Mouse (Mus musculus) monocyte, adult 2 months (primary cell): ENCODE data around the gene 3110082I17Rik.

ENCODE experiments used
- DNase-seq, 2 experiments: peaks; one replicate each; pipeline ENCODE4 v3.0.0; 2022; ENCODE audit warnings: low spot score in 2 of 2, low read depth in 1 of 2

The 3110082I17Rik gene

DNA sequence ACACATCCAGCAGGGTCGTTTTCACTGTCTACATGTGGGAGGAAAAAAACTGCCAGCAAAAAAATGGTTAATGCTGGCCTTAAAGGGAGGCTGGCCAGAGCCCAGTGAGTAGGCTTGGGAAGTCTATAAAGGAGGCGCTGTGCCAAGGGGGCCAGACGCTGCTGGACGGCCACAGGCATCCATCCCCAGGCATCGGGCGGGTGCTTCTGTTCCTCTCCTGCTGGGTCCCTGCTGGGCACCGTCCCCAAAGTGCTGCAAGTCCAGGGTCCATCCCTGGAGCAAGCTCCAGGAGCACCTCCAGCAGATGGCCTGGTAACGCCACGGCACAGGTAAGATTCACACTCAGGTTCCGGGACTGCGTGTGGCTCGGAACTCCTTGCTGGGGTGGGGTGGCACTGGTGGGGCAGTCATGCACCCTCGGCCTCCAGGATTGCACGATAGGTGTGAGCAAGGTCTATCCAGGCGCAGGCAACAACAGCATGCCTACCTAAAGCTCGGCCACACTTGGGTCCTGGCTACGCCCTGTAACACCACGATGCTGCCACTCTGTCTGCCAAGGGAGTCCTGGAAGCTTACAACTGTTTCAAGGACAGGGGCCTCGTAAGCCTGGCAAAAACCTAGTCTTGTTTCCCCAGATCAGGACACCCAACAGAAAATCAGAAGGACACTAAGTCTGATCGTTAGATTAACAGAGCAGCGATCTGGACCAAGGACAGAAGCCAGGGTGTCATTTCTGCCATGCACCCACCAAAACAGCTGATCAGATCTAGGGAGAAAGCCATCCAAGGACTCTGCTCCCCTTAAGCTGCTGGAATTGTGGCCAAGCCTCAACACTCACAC is 37.1 kb downstream of the 3110082I17Rik start, which contains the start of gene Gper1:
TSS of gene Gper1 (plus strand) at position 126 of the 840 bp plus-strand sequence.
- DNase-seq = no peak

DNA sequence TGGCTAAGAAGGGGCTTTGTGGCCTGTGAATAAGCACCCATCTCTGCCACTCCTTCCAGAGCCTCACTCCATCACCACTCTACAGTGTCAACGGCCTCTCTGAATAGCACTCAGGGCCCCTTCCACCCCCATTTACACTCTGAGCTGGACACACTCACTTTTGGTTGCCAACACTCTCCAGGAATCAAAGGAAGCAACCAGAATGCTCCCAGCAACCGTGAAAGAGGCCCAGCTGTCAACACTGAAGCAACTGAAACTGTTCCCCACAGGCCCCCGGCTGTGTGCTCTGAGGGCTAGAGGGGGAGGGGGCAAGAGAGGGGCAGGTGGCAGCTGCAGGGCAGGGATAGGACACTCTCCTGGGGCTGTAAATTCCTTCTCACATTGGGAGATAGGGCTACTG is 41.7 kb downstream of the 3110082I17Rik start:
- DNase-seq = no peak

DNA sequence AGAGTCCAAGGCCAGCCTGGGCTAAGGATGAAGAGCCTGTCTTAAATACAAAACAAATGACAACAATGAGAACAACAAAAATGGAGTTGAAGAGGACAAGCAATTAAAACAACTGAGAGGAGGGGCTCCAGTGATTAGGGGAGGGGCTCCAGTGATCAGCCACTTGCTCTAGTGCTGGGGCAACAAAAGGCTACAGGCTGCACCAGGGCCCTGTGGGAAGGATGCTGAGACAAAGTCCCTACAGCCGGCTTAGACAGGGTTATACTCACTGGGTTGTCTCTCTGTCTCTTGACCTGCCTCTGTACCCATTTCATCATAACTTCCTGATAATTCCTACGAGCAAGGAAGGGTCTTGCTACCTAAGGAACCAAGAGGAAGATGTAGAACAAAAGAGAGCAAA is 42.2 kb downstream of the 3110082I17Rik start:
- DNase-seq = no peak

DNA sequence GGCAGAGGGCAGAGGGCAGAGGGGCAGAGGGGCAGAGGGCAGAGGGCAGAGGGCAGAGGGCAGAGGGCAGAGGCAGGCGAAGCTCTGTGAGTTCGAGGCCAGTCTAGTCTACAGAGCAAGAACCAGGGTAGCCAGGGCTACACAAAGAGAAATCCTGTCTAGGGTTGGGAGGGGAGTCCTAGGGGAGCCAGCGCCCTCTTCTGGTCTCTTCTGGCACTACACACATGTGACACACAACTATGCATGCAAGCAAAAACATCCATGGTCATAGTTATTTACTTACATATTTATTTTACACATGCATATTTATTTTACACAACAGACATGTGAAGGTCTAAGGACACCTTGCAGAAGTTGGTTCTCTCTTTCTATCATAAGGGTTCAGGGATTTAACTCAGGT is 42.8 kb downstream of the 3110082I17Rik start:
- no peak for DNase-seq

DNA sequence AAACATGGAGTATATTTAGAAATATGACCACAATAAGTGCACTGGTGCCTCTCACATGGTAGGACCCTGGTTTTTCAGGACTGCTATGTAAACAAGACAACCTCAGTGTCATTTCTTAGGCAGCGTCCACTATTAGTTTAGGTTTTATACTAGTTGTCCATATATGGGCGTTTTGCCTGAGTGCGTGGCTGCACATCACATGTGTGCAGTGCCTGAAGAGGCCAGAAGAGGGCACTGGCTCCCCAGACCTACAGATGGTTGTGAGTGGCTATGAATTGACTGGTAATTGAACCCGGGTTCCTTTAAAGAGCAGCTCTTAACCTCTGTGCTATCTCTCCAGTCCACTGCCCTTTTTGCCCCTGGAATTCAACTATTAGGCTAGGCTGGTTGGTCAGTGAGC is 43.4 kb downstream of the 3110082I17Rik start:
- peak in 1 of 2 experiments; percentile 6 for DNase-seq

DNA sequence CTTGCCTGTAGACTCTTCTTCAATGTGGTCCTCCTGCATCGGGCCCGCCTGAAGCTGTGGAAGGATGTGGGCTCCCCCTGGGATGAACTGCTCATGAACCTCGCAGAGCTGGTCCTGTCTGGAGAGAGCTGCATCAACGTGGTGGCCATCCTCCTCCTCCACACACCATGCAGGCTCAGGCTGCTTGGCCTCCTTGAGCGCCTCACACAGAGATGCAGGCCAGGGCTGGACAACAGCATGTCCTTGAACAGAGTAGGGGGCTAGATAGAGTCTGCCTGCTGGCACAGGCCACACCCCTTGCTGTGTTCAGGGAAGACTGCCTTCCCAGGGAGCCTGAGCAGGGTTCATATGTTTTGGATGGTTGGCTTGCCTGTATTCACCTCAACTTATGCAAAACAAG is 45.3 kb downstream of the 3110082I17Rik start:
- DNase-seq = no peak

DNA sequence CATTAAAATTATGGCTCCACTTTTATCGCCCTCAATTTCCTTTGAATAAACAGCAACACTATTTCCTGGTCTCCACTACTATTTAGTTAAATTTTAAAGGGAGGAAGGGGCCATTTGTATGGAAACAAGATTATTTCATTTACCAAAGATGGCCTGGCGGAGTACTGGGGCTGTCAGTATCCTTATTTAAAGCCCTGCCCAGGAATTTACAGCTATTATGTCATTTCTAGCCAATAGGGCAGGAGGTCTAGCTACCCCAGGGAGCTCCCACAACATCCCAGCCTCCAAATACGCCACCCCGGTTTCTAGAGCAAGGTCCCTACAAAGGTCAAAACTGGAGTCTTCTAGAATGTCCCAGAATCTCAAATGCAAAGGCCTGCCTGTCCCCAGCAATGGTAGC is 46.8 kb downstream of the 3110082I17Rik start:
- DNase-seq = no peak

DNA sequence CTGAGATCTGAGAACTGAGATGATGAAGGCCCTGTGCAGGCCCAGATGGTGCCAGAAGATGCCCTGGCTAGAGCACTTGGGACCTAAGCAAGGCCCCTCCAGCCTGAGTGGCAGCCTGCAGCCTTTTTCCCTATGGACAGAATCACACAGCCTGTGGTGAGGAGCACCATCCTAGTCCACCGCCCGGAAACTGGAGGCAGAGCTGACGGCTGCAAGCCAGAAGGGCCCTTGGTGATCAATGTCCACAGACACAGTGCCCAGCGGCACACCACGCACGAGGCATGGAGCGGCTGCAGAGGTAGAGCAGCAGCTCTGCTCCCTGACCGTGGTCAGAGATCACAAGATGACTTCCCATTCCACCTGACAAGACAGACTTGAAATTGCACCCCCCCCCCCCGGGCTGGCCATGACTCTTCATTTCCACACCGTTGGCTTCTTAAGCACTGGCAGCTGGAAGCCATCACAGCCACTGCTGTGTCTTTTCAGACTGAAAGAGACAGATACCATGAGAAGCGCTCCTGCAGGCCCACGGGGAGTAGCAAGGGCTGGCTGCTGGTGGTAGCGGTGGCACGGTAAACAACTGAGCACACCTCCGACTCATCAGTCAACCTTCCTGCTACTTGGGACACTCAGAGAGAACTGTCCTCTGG is 48.5 kb downstream of the 3110082I17Rik start:
- no peak for DNase-seq

DNA sequence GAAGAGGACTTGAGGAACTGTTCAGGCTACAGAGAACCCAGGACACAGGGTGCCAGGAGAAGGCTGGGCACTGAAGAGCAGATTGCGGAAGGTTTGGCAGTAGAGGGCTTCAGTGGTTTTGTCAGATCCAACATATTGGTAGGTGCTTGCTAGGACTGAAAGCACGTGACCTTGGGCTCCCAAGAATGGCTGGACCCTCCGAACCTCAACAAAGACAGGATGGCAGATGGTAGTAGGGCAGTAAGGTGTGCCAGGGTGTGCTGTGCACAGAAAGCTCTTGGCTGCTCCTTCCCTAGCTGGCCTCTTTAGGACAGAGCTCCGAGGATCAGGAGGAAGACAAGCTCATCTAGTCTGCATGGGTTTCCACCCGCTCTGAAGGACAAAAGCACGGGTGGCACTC is 49.2 kb downstream of the 3110082I17Rik start:
- DNase-seq = no peak

DNA sequence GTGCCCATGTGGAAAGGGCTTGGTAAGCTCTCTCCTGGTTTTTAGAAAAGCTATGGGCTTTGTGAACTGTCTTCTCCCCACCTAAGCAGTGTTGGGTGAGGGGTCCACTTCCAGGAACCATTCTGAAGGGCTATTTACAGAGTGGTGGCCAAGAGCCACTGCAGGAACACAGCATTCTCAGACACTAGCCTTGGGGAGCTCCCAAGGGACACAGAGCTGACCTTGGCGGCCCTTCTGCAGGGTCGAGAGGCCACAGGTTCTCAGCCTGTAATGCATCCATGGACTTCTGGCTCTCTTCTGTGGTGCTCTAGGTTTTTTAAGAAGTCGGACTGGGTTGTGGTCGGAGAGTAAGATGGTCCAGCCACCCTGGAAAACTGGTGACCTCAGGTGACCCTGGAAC is 50.3 kb downstream of the 3110082I17Rik start:
- no peak for DNase-seq

DNA sequence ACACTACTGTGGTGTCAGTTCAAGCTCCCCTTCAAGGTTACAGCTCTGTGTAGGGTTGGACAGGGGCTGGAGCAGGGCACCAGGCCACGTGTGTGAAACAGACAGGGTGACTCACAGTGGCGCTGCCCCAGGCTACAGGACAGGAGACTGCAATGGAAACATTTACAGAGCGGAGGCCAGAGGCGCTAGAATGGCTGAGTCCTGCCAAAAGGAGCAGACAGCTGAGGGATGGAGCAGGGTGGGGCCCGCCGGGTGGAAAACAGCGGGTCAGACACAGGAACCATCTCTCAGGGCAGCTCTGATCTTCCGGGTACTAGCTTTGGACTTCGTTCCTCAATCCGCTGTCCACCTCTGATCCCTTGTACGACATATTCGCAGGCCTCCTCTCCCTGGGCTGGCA is 50.9 kb downstream of the 3110082I17Rik start:
- DNase-seq = peak in 1 of 2 experiments; percentile 45

DNA sequence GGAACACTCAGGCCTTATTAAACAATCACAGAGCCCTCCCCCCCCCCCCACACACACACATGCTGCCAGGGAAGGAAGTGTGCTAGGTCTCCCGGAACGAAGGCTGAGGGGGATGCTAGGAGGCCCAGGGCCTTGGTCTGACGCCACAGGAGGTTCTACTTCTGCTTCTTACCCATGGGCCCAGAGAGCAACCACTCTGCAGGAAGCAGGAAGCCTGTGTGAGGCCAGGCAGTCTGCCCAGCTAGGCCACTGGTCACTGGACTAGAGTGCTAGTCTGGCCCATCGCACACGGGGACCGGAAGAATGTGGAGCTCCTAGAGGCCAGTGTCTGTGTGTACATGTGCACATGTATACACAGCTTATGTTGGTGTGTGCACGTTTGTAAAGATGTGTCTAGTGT is 51.8 kb downstream of the 3110082I17Rik start:
- DNase-seq = peak in 1 of 2 experiments; percentile 59

DNA sequence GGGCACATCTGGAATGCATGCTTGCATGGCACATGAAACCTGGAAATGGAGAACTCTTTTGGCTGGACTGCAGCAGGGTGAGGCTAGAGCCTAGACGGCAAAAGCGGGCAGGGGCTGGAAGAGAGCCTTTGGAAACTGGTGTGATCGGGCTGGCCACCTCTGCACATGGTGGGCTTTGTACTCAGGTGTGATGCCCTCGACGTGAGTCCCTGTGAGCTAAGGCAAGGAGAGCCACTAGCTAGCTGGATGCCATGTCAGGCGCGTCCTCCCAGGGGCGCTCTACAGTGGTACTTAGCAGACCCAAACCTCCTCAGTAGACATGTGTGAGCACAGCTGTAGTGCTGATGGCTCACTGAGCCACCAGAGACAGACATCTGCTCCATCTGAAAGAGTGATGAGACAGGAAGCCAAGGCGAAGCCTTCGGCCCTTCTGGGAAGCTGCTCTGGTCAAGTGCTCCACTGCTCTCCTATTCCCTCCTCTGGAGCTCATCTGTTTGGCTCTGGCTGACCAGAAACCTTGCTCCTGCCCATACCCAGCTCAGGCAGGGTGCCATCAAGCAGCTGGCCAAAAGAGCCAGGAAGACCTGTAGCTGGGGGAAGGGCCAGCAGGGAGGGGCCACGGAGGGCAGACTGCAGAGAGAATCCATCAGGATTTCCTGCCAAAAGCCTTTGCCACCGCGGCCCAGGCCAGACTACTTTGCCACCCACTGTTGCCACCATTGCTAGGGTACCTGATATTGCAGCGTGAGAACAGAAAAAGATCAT is 53.0 kb downstream of the 3110082I17Rik start:
- DNase-seq = no peak

DNA sequence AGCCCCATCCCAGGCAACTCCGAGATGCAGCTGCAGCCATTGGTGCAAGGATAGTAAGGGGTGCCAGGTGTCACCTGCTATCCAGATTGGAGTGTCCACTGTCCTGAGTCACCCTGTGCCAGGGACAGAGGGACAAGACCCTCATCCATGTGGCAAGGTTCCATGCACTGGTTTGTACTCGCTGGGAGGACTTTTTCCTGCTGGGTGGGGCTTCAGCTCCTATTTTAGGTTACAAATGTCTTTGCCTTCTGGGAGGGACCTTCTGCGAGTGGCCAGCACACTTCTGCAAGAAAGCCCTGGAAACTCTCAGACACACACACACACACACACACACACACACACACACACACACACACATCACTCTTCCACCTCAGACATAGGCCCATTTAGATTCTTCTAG is 54.4 kb downstream of the 3110082I17Rik start:
- DNase-seq = peak in 1 of 2 experiments; percentile 43

DNA sequence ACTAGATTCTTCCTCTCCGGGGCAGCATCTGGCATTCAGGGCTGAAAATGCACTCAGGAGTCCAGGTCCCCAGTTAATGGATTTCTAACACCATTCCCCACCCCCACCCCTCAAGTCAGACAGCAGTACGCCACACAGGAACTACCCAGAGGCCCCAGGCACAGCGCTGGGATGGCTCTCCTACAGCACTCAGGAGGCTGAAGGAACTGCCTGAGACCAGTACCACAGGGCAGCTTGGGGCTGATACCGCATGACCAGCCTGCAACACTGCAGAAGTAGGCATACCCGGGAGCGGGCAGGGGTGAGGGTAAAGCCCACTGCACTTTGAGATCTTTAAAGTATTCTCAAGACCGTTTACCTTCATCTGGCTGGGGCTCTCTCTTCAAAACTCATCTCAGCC is 54.8 kb downstream of the 3110082I17Rik start:
- DNase-seq = no peak

DNA sequence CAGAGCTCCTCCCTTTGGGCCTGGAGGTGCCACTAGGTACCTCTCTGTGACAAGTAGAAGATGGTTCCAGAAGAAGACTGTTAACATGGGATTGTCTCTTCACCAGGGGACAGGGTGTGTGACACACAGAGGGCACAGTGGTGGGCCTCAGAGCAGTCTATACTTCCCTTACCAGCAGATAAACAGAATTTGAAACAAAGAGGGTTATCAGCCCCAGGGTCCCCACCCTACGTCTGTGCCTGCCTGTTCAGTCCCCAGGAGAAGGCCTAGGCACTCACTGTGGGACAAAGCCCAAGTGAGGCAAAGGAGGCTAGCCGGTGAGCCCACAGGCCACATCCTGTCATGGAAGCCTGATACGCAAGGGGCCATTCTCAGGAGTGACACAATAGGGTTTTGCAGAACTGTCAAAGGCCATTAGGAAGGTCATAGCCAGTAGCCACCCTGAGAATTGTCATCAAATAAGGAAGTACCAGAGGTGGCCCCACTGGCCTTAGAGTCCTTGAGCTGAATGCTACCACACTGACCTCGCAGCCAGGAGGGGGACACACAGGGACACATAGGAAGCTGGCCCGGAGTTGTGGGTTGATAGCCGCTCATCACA is 55.4 kb downstream of the 3110082I17Rik start, which contains the start of gene C130050O18Rik:
TSS of gene C130050O18Rik (plus strand) at position 480 of the 601 bp plus-strand sequence.
- DNase-seq = peak; percentile 52 to 74

DNA sequence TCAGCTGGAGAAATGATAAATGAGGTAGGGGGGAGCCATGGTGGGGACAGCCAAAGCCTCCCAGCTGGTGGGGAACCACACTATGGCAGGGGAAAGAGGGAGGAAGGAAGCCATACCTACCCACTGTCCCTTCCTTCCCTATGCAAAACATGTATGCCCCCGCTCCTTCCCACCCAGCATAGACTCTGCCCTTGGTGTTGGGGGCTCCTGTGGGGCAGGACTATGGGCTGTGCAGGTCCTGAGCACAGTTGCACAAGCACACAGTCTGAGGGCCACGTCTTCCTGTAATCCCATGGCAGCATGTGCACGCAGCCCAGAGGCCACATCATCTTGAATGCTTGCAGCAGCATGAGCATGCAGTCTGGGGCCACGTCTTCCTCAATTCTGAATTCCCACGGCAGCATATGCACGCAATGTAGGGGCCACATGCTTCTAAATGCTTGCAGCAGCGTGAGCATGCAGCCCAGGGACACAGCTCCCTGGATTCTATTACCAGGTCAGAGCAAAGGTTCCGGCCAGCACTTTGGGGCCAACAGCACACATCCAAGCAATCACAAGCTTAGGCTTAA is 56.6 kb downstream of the 3110082I17Rik start:
- DNase-seq = peak in 1 of 2 experiments; percentile 53

DNA sequence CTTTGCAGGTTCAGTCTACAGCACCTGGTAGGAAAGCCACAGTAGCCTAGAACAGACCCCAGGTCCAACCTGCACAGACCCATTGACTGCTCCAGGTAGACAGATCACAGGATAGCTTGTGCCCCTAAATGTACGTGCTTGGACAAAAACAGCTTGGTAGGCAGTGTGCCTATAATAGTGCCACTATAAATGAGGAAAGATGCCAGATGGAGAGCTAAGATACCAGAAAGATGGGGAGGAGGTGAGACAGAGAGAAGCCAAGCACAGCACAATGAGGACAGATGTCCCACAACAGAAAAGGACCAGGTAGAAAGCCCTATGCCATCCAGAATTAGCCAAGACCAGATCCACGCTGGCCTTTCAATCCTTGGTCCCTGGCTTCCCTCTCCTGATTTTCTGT is 58.2 kb downstream of the 3110082I17Rik start:
- no peak for DNase-seq

DNA sequence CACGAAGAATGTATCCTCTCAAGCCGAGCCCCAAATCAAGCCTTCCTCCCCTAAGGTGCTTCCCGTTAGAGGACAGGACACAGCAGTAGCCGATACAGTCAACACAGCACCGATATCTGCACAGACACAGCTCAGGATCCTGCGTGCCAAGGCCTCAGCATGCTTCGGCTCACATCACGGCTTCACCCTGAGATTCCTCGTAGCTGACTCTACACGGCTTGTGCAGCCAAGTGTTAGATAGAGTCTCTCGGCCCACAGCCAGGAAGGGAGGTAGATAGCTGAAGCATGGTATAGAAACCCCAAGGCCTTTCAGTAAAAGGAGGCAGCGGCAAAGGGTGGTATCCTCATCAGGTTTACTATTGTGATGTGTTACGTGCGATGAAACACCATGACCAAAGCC is 60.3 kb downstream of the 3110082I17Rik start:
- no peak for DNase-seq

DNA sequence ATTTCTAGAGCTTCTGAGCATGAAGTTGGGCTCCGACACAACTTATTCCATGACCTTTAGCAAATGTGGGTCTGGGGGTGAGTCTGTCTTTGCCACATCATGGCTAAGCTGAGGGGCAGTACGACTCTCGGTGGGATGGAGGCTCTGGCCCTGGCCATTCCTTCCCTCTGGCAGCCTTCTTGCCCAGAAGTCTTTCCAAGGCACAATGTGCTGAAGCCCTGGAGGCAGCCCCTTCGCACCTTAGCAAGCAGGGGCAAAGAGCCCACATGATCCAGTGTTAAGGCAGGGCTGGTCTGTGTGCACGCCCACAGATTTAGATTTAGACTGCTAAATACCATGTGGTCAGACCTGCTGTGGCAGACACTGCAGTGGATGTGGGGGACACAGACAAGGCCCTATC is 61.5 kb downstream of the 3110082I17Rik start:
- no peak for DNase-seq
